Mouse (Mus musculus) cerebellum, adult 2 months (tissue): ENCODE measurements around the gene Phf24. TPM values are rescaled to one million over a fixed set of nuclear protein-coding genes. Genes with fewer than 3 reads are reported as not detected.
A peak's percentile ranks its signal among the peaks of the same experiment; 100 is the strongest.

Source experiments
- DNase-seq, 2 experiments: peaks; one replicate each; pipeline ENCODE4 v3.0.0; 2021
- H3K27ac ChIP-seq: fragments of 200-500 bp; 2 replicates; pipeline ENCODE4 v1.5.1; 2012; ENCODE audit warnings: low read length, control low read depth, inconsistent platforms; ENCODE audit not compliant: insufficient read depth
- H3K27me3 ChIP-seq: fragments of 200-500 bp; 2 replicates; pipeline ENCODE4 v1.6.1; 2012; ENCODE audit warnings: inconsistent platforms, mild to moderate bottlenecking, low read length, moderate library complexity; ENCODE audit not compliant: control insufficient read depth, insufficient read depth
- H3K4me1 ChIP-seq: fragments of 200-500 bp; 2 replicates; pipeline ENCODE4 v1.6.1; 2011; ENCODE audit warnings: low read length; ENCODE audit not compliant: control insufficient read depth, insufficient read depth
- H3K4me3 ChIP-seq: fragments of 200-500 bp; replicated peaks from 2 replicates; pipeline ENCODE3; 2011; ENCODE audit warnings: mild to moderate bottlenecking, low read depth, low read length, control low read depth; ENCODE audit not compliant: insufficient read depth
- CTCF ChIP-seq: fragments of 200-500 bp; IDR thresholded peaks from 2 replicates; pipeline ENCODE4 v1.5.1; 2011; ENCODE audit warnings: low read depth, mild to moderate bottlenecking, control low read depth, low read length, moderate library complexity, borderline replicate concordance; ENCODE audit not compliant: insufficient read depth
- POLR2A ChIP-seq: fragments of 200-500 bp; IDR thresholded peaks from 2 replicates; pipeline ENCODE4 v1.6.1; 2011; ENCODE audit warnings: low read length, control low read depth, borderline replicate concordance; ENCODE audit not compliant: insufficient read depth
- WGBS: fragments of 180-500 bp; shearing (Covaris S2); methylation state at CpG from one replicate; pipeline ENCODE4 v1.1.7; 2018; 5-methylcytosine and 5-hydroxymethylcytosine counted together
- polyA plus RNA-seq: library from polyadenylated mRNA; depleted of rRNA; stranded (reverse); fragments of >200 nt; gene quantifications from 2 replicates; pipeline ENCODE4 v1.2.3, GENCODE M21; 2012

Phf24 gene
- polyA plus RNA-seq, 1 experiment: 84.1 TPM

GRCm38 (mm10) chr4:42932229-42932969 lies 15.9 kb downstream of the Phf24 start:
- no peaks in the 10 kb centered on the region for H3K27me3 ChIP-seq
- 57% methylated on average over 8 of the region's 8 CpGs for WGBS
- H3K4me1 ChIP-seq: no peaks in the 10 kb centered on the region
- DNase-seq: no peak
- TF ChIP-seq POLR2A (no peak), CTCF (no peak)
- no peak overlapping the region for H3K27ac ChIP-seq
- no peak overlapping the region for H3K4me3 ChIP-seq

- TF ChIP-seq POLR2A (no peak), CTCF (no peak)
- Histone ChIP-seq H3K4me3 (no peak overlapping the region), H3K27me3 (no peaks in the 10 kb centered on the region), H3K27ac (no peak overlapping the region), H3K4me1 (no peaks in the 10 kb centered on the region)
- 15% methylated on average over 22 of the region's 22 CpGs for WGBS
- DNase-seq: peak in 1 of 2 experiments; percentile 24
Measured at GRCm38 (mm10) chr4:42933630-42934029, 17.2 kb downstream of the Phf24 start.

GRCm38 (mm10) chr4:42941396-42941795 lies 24.9 kb downstream of the Phf24 start:
- Histone ChIP-seq H3K4me1 (peaks cover 2% of the 10 kb centered on the region; the same call in 1 of the 2 replicates), H3K27ac (no peak overlapping the region), H3K27me3 (no peaks in the 10 kb centered on the region), H3K4me3 (no peak overlapping the region)
- no peak for DNase-seq
- 67% methylated on average over 7 of the region's 7 CpGs for WGBS
- TF ChIP-seq POLR2A: no peak
- no peak for TF ChIP-seq CTCF

GRCm38 (mm10) chr4:42943341-42943740 lies 26.9 kb downstream of the Phf24 start:
- H3K27me3 ChIP-seq: no peaks in the 10 kb centered on the region
- WGBS: 43% methylated on average over 5 of the region's 5 CpGs
- DNase-seq: no peak
- no peak overlapping the region for H3K27ac ChIP-seq
- TF ChIP-seq CTCF: no peak
- TF ChIP-seq POLR2A: no peak
- H3K4me3 ChIP-seq: no peak overlapping the region
- peaks cover 2% of the 10 kb centered on the region for H3K4me1 ChIP-seq

GRCm38 (mm10) chr4:42944185-42944584 lies 27.7 kb downstream of the Phf24 start:
- no peak overlapping the region for H3K4me3 ChIP-seq
- no peaks in the 10 kb centered on the region for H3K27me3 ChIP-seq
- WGBS: 79% methylated on average over 9 of the region's 9 CpGs
- H3K4me1 ChIP-seq: peaks cover 2% of the 10 kb centered on the region
- TF ChIP-seq POLR2A (no peak), CTCF (no peak)
- DNase-seq: no peak
- H3K27ac ChIP-seq: no peak overlapping the region

- Histone ChIP-seq H3K27ac (no peak overlapping the region), H3K4me1 (peaks cover 2% of the 10 kb centered on the region), H3K27me3 (no peaks in the 10 kb centered on the region), H3K4me3 (no peak overlapping the region)
- TF ChIP-seq CTCF (no peak), POLR2A (no peak)
- DNase-seq: no peak
- WGBS: 45% methylated on average over 6 of the region's 6 CpGs
Measured at GRCm38 (mm10) chr4:42945043-42945442, 28.6 kb downstream of the Phf24 start.

GRCm38 (mm10) chr4:42945445-42945844 lies 29.0 kb downstream of the Phf24 start:
- no peak overlapping the region for H3K4me3 ChIP-seq
- TF ChIP-seq CTCF (no peak), POLR2A (no peak)
- no peak for DNase-seq
- H3K27ac ChIP-seq: no peak overlapping the region
- no peaks in the 10 kb centered on the region for H3K27me3 ChIP-seq
- WGBS: 81% methylated on average over 3 of the region's 3 CpGs
- H3K4me1 ChIP-seq: peaks cover 2% of the 10 kb centered on the region

- Histone ChIP-seq H3K4me1 (peaks cover 4% of the 10 kb centered on the region), H3K4me3 (no peak overlapping the region), H3K27me3 (no peaks in the 10 kb centered on the region), H3K27ac (no peak overlapping the region)
- 6% methylated on average over 5 of the region's 5 CpGs for WGBS
- TF ChIP-seq CTCF (0 out of 2 replicates have a peak, but pooled peaks have one; percentile 10), POLR2A (no peak)
- peak; percentile 51 to 61 for DNase-seq
Measured at GRCm38 (mm10) chr4:42945952-42946351, 29.5 kb downstream of the Phf24 start.
